Mouse (Mus musculus) frontal cortex, postnatal 25 days (tissue): ENCODE results near the gene Zfhx3.

Experiments used
- DNase-seq, 2 experiments: peaks; one replicate each; pipeline ENCODE4 v3.0.0; 2022; ENCODE audit warnings: low spot score in 2 of 2

The Zfhx3 gene

DNA sequence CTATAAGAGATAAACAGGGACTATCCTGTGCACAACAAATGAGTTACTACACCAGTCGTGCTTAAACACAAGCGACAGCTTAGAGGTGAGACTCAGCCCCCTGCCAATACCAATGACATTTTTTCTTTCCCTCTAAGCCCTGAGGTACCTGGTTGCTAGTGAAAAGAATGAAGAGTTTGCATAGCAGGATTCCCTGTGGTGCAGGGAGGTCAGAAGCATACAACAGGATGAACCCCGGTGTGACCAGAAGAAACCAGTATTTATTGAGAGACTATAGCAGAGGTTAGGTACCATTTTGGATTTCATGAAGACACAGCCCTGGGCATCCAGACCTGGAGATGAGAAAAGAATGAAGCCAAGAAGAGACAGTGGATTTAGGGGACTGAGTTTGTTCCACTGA is 498.0 kb downstream of the Zfhx3 start:
- no peak for DNase-seq

DNA sequence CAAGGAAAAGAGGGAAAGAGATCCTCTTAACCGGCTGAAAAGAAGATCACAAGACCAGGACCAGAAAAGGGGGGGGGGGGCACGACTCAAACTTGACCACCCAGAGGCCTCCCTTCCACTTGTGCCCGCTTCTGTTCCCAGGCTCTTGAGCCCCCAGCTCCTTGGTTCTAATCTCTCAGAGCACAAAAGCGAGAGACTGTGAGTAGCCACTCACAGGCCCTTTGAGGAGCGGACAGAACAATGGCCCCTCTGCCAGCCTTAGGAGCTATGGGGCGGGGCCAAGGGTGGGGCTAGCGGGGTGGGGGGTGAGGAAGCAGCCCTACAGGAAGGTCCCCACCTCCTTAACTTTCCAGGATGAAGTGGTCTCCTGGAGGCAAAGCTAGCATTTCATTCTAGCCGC is 508.4 kb downstream of the Zfhx3 start:
- DNase-seq, result no peak

DNA sequence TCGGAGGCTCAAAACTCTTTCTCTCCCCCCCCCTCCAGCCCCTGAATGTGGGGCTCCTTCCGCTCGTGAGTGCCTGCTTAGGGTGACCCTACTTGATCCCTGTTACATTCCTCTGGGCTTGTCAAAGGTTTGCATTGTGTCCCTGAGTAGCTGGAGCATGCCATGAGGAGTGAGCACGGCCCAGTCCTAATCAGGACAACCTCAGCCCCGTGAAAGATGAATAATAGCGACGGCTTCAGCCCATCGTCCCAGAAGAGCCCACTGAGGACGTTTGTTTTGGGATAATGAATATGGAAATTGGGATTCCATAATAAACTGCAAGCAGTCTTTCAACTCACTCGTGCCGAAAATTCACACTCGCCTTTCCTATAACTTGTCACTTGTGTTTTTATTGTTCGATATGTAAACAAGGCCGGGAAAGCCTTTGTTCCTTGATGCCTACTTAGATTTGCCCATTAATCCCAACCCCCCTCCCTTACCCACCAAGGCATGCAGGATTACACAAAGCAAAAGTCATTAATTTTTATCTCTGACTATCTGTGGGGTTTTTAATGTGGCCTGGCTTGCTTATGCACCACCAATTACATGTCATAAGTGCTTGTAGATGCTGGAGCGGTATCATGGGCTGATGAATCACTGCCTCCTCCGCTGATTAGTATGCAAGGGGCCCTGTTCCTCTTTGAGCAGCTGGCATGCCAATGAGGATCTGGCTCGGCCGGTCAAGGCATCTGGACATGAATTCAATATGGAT is 512.3 kb downstream of the Zfhx3 start:
- no peak for DNase-seq

DNA sequence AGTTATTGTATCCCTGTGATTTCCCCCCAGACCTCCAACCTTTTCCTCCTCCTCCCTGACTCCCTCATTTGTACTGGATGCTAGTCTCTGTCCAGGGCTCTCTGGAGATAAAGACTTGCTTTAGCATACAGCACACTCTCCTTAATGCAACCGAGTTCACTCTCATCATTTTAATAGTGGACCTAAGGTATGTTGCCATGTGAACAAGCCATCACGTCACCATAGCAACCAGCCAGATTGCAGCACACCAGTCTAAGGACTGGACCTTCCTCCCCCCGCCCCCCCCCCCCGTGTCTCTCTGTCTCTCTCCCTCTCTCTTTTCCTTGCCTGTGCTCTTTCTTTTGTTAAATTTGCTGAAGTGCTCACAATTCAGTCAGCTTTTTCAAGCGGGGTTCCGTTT is 524.2 kb downstream of the Zfhx3 start:
- no peak for DNase-seq

GRCm38 (mm10) chr8:108467172-108468035 is 525.0 kb downstream of the Zfhx3 start:
- DNase-seq, result no peak

DNA sequence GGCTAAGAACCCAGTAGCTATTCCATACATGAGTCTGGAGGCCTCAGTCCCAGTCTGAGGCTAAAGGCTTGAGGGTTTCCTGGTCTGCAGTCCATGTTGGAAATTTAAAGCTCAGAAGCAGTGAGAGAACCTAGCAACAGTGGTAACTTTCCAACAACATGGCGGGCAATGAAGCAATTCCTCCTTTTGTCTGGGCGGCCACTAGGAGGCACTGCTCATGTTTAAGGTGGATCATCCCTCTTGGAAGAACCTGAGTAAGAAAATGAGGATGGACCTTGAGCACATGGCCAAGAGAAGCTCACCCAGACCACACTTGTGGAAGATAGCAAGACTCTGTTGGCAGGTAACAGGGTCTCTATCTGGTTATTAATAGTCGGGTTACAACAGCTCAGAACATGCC is 527.8 kb downstream of the Zfhx3 start:
- no peak for DNase-seq

GRCm38 (mm10) chr8:108474556-108474955 is 532.1 kb downstream of the Zfhx3 start:
- DNase-seq, result no peak

DNA sequence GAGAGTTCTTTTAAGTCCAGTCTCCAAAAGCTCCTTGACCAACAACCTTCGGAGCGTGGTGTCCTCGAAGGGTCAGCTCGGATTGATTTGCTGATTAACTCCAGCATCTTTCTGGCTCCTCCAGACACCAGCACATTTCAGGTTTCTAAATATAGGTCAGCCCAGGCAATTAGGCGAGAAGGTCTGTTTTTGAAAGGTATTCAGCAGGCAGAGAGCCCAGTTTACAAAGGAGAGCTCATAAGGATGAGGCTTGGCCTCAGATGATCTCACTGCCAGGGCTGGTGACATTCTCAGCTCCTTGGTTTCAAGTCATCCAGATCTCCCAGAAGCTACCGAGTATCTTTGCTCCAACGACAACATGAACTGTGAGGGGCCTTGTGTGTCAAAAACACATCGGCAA is 535.7 kb downstream of the Zfhx3 start:
- DNase-seq, result no peak

DNA sequence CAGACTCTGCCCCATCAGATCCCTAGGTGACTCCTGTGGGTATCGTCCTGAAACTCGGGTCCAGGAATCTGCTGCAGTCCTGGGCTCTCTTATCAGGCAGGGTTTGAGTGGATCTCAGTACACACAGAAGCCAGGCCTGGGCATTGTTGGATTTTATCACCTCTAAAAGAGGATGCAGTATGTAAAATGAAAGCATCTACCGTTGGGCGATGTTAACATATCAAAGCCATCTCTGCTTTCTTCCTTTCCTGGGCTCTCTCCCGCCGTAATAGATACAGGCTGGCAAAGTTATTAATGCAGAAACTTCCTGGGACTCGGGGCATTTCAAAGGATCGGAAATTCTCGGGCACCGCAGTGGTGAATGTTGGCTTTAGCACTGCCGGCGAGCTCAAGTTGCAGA is 537.7 kb downstream of the Zfhx3 start:
- DNase-seq, result no peak

- DNase-seq, result no peak
These were observed 538.8 kb downstream of the Zfhx3 start for GRCm38 (mm10) chr8:108481167-108481815.

- no peak for DNase-seq
These were observed 553.7 kb downstream of the Zfhx3 start for GRCm38 (mm10) chr8:108496101-108496500.

DNA sequence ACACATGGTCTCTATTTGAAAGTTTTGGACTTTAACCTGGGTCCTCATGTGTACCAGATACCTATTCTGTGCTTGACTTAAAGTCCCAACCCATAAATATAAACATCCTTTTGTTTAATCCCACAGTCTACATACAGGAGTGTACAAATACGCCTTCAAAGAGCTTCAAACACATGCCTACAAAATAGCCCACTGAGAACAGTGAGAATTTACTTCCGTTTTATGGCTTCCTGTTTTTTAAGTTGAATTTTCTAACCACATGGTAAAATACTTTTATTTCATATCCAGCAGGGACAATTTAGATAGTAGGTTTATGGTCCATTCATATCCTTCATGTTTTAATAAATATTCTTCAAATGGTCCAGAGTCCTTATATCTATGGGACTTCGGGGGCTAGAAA is 564.3 kb downstream of the Zfhx3 start:
- DNase-seq, result no peak

DNA sequence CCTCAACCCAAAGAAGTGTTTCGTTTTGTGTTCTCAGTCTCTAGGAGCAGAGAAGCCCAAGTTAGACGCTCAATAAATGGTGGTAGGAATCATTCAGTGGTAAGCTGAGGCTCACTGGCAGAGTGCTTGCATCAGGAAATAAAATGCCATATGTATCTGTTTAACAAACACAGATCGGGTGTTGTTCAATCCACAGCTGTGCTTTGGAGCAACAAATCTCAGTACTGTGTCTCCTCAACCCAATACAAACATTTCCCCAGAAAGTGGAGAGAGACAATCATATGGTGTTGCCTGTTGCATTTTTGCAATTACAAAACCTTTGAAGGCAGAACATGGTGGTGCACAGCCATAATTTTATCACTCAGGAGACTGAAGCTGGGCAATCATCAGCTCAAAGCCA is 565.3 kb downstream of the Zfhx3 start:
- no peak for DNase-seq

DNA sequence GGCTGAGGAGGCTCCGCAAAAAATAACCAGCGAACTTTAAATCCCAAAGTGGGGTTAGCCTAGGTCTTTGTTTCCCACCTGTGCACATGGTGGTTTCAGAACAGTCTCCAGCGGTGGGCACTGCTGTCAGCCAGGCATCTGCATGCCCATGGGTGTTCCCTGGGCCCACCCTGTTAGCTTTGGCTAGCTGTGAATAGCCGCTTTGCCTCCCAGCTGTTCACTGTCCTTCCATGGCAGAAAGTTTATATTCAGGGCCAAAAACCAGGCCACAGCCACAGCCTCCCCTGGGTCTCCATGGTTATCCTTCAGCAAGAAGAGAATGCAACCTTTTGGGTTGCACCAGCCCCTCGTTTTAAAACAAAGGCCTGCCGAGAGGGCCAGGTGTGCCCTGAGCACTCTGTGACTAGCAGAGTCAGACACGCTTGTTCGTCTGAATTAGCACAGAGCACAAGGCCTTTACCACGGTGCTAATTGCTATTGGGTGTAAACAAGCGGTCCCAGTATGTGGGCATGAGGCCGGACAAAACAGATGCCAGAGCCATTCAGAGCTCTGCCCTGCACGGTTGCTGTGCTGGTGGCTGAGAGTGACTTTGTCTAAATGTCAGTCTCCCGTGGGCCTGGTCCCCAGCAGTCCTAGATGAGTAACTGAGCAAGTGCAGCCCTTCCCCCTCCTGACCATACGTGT is 568.3 kb downstream of the Zfhx3 start:
- DNase-seq, result no peak

DNA sequence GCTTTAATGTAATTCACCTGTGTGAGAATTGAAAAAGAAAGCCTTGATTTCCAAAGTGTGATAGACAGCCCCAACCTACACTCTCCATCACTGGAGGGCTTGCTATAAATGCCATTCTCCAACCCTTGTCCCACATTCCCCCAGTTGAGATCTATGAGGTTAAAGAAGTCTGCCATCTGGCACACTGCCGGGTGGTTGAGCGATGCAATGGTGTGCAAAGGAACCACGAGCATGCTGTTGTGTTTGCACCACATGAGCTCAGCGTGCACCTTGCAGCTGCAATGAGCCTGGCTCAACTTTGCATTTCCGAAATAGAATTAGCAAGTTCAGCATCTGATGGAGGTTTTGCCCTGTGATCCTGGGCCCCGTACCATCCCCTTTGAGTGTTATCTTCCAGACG is 575.7 kb downstream of the Zfhx3 start:
- DNase-seq, result no peak

DNA sequence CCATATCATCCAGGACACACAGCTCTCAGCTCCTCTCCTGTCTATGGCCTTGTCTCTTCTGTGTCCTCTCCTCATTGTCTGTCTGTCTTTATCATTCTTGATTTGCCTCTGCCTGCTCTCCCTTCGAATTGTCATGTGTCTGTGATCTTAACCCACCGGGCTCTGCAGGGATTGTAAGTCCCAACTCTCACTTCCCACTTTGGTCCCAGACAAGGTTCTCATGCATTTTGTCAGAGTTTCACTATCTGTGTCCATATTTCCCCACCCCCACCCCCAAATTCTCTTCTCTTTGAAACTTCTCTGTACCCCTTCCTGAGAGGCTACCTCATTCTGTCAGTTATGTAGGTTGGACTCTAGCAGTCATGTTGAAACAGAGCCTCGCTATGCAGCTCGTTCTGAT is 579.6 kb downstream of the Zfhx3 start:
- no peak for DNase-seq

DNA sequence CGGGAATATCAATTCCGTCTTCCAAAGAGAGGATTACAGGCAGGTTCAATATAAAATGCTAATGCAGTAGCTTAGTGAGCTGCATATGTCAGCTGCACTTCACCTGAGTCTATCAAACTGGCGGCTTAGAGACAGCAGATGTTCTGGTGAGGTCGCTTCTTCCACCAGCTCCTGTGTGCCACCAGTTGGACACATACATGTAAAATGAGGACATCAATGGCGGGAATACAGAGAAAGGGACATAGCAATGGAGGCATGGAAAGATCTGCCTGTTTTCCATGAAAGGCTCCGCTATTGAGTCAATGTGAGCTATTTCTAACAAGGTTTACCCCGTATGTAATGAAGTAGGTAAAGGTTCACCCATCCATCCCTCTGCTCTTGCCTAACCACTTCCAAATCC is 587.0 kb downstream of the Zfhx3 start:
- no peak for DNase-seq

DNA sequence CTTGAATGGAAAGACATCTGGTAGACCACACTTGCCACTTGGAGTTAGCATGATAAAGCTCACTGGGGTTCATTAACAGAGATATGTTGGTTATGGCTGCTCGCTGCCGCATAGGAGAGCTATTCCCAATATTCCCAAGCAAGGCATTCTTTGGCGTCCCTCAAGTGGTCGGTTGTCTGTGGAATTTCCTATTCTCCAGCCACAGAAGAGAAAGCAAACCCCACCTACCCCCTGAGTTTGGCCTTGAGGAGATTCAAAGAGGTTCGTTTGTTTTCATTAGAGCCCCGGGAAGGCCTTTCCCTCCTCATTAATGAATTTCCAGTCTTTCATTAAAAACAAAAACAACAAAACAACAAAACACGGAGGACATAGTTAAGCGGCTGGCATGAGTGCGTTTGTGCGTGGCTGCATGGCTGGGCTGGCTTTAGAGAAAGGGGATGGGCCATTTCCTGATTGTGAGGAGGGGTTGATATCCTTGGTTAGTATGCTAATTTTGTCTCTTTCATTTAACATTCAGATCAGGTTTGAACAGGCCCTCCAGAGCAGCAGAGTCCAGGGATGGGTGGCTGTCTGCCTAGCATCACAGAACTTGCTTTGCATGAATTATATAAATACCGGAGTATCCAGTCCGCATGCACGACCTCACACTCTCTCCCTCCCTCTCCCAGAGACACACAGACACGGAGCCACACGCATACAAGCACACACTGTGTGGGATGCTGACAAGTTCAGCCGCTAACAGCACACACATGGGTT is 592.9 kb downstream of the Zfhx3 start:
- no peak for DNase-seq

GRCm38 (mm10) chr8:108536186-108536585 is 593.7 kb downstream of the Zfhx3 start:
- peak in 1 of 2 experiments; percentile 10 for DNase-seq

- peak in 1 of 2 experiments; percentile 6 for DNase-seq
These were observed 594.5 kb downstream of the Zfhx3 start for GRCm38 (mm10) chr8:108536911-108537351.
